Mouse (Mus musculus) midbrain, embryonic 11.5 days (tissue): Measurements from ENCODE around the gene Dennd1a. TPM values are rescaled to one million over a fixed set of nuclear protein-coding genes. Genes with fewer than 3 reads are reported as not detected.

Source experiments
- ATAC-seq: fragments of 200-750 bp; cut with Nextera tagmentation; 2 replicates; pipeline ENCODE4 v1.8.0; 2017; ENCODE audit warnings: moderate TSS enrichment, moderate library complexity; ENCODE audit not compliant: low FRiP score
- DNase-seq: peaks from one replicate; pipeline ENCODE4 v3.0.0; 2015; ENCODE audit warnings: low spot score; ENCODE audit errors: missing footprints
- H3K27ac ChIP-seq: fragments of 300-500 bp; sonication (generic); 2 replicates; pipeline ENCODE4 v1.5.1; 2014; ENCODE audit warnings: low read depth, low read length
- H3K27me3 ChIP-seq: fragments of 300-500 bp; sonication (generic); 2 replicates; pipeline ENCODE4 v1.6.1; 2014; ENCODE audit warnings: mild to moderate bottlenecking, low read length, moderate library complexity, mixed read lengths; ENCODE audit not compliant: control insufficient read depth, insufficient read depth
- H3K36me3 ChIP-seq: fragments of 300-500 bp; sonication (generic); 2 replicates; pipeline ENCODE4 v1.6.1; 2014; ENCODE audit warnings: mild to moderate bottlenecking, low read length, moderate library complexity, mixed read lengths; ENCODE audit not compliant: control insufficient read depth, insufficient read depth
- H3K4me1 ChIP-seq: fragments of 300-500 bp; sonication (generic); 2 replicates; pipeline ENCODE4 v1.6.1; 2014; ENCODE audit warnings: low read length; ENCODE audit not compliant: control insufficient read depth, insufficient read depth
- H3K4me2 ChIP-seq: fragments of 300-500 bp; sonication (generic); 2 replicates; pipeline ENCODE4 v1.6.1; 2014; ENCODE audit warnings: mild to moderate bottlenecking, moderate library complexity
- H3K4me3 ChIP-seq: fragments of 300-500 bp; sonication (generic); 2 replicates; pipeline ENCODE4 v1.5.1; 2014; ENCODE audit warnings: low read depth, low read length
- H3K9ac ChIP-seq: fragments of 300-500 bp; sonication (generic); 2 replicates; pipeline ENCODE4 v1.6.1; 2014; ENCODE audit warnings: low read length
- H3K9me3 ChIP-seq: fragments of 300-500 bp; sonication (generic); 2 replicates; pipeline ENCODE4 v1.6.1; 2016; ENCODE audit warnings: low read length; ENCODE audit not compliant: control insufficient read depth
- WGBS: fragments of 180-500 bp; shearing (Covaris S2); extraction: QIAGEN DNeasy Blood & Tissue Kit; methylation state at CpG from one replicate; pipeline ENCODE4 v1.1.7; 2014; 5-methylcytosine and 5-hydroxymethylcytosine counted together
- polyA plus RNA-seq: library from polyadenylated mRNA; unstranded; fragments of >200 nt; fragmentation: Nextera tagmentation; extraction: Ambion mirVana; gene quantifications from 2 replicates; pipeline ENCODE4 v1.2.1, GENCODE M21; 2014

Gene Dennd1a
- polyA plus RNA-seq, 1 experiment from 2014 or later: 8.8 TPM

DNA sequence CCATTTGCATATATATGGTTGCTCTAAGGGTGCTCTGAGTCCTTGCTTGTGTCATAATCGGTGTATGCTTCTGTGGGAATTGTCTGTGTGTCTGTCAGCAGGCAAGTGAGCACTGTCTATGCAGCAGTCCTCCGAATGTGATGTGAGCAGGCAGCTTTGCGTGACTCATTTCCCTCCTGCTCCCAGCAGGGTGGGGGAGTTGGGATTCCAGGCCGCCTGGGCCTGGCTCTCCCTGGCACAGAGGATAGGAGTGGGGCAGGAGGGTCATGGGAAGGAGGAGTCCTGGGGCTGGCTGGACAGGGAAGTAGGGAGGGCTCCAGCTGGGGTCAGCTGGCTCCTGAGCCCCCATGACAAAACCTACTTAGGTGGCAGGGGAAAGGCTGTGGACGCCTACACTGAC, 502.7 kb downstream of the Dennd1a start:
- Histone ChIP-seq H3K27ac (no peak overlapping the region), H3K27me3 (no peaks in the 10 kb centered on the region; the same call in 1 of the 2 replicates), H3K9ac (no peak overlapping the region), H3K9me3 (no peaks in the 10 kb centered on the region), H3K4me1 (peaks cover 30% of the 10 kb centered on the region), H3K36me3 (peaks cover 7% of the 10 kb centered on the region), H3K4me2 (no peak overlapping the region), H3K4me3 (no peak overlapping the region)
- DNase-seq: no peak
- 75% methylated on average over 5 of the region's 5 CpGs for WGBS
- ATAC-seq: no peak

DNA sequence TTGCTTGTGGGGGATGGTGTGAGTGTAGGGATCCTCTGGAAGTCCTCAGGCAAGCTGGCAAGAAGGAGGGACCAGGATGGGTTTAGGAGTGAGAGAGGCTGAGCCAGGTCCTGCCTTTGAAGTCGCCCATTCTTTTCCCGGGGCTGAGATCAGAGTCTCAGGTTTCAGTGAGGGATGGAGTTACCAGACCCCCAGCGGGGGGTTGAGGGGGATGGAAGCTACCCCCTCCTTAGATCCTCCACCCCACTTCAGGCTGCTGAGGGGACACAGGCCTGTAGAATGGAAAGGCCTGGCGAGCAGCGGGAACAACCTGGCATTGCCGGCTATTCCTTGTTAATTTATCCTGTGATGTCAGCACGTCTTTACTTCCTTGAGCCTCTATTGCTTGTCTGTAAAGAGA, 505.2 kb downstream of the Dennd1a start:
- Histone ChIP-seq H3K27me3 (no peaks in the 10 kb centered on the region; the same call in 1 of the 2 replicates), H3K4me2 (no peak overlapping the region), H3K36me3 (peaks cover 7% of the 10 kb centered on the region), H3K9ac (no peak overlapping the region), H3K4me3 (no peak overlapping the region), H3K27ac (no peak overlapping the region), H3K4me1 (peaks cover 53% of the 10 kb centered on the region), H3K9me3 (no peaks in the 10 kb centered on the region)
- WGBS: 7% methylated on average over 7 of the region's 7 CpGs
- DNase-seq: no peak
- no peak for ATAC-seq

DNA sequence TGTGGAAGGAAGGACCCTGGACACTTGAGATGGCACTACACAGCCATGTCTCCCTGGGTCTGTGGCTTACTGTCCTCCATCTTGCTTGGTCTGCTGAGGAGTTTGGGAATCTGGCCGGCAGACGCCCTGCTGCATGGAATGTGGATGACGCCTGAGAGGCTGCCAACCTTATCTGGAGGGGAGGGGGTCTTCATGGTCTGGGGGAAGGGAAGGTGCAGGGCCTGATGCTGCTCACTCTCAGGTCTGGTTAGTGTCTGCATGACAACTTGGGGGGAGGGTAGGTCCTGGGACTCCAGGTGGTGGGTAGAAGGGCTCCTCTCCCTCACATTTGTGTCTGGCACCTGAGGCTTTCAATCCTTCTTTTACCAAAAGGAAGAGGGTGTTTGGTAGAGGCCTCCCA, 505.8 kb downstream of the Dennd1a start:
- DNase-seq: no peak
- no peak overlapping the region for H3K9ac ChIP-seq
- H3K36me3 ChIP-seq: peaks cover 7% of the 10 kb centered on the region
- no peak overlapping the region for H3K27ac ChIP-seq
- WGBS: 5% methylated on average over 3 of the region's 3 CpGs
- no peak for ATAC-seq
- no peaks in the 10 kb centered on the region for H3K9me3 ChIP-seq
- peaks cover 58% of the 10 kb centered on the region for H3K4me1 ChIP-seq
- no peak overlapping the region for H3K4me3 ChIP-seq
- H3K4me2 ChIP-seq: peak overlapping the region; percentile 43; the same call in 1 of the 2 replicates
- H3K27me3 ChIP-seq: no peaks in the 10 kb centered on the region; the same call in 1 of the 2 replicates

DNA sequence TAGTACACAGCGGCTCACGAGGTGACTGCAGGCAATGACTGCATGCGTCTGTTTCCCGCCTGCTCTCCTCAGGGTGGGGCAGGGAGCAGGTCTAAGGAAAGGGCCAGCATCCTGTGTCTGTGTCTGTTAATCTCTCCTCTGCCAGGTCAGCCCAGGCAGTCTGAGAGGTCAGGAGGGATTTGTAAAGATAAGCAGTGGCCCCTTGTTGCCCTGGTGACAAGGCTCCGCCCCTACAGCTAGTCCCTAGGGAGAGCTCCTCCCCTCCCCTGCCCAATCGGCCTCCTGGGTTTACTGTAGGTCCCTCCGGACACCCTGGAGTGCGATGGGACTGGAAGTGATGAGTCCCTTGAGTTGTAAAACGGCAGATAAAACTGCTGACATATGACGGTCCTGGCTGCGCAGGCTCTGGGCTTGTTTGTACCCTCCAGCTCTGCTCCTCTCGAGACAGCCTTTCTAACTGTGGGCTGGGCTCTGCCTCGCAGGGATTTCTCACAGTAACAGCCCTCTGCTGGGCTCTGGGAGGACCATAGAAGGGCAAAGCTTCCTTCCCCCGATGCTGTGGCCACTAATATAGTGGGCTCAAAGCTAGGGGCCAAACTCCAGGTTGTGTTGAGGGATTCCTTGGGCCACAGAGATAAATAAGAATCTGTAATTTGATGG, 506.8 kb downstream of the Dennd1a start:
- H3K9ac ChIP-seq: peak overlapping the region; percentile 43
- H3K9me3 ChIP-seq: no peaks in the 10 kb centered on the region
- DNase-seq (peak; percentile 99), ATAC-seq (peak; percentile 43)
- peak overlapping the region; percentile 61 for H3K27ac ChIP-seq
- under 1% methylated on average over 14 of the region's 14 CpGs for WGBS
- no peaks in the 10 kb centered on the region for H3K27me3 ChIP-seq
- H3K4me3 ChIP-seq: peak overlapping the region; percentile 10; the same call in 1 of the 2 replicates
- H3K36me3 ChIP-seq: peaks cover 7% of the 10 kb centered on the region
- H3K4me2 ChIP-seq: peak overlapping the region; percentile 43
- H3K4me1 ChIP-seq: peaks cover 66% of the 10 kb centered on the region

DNA sequence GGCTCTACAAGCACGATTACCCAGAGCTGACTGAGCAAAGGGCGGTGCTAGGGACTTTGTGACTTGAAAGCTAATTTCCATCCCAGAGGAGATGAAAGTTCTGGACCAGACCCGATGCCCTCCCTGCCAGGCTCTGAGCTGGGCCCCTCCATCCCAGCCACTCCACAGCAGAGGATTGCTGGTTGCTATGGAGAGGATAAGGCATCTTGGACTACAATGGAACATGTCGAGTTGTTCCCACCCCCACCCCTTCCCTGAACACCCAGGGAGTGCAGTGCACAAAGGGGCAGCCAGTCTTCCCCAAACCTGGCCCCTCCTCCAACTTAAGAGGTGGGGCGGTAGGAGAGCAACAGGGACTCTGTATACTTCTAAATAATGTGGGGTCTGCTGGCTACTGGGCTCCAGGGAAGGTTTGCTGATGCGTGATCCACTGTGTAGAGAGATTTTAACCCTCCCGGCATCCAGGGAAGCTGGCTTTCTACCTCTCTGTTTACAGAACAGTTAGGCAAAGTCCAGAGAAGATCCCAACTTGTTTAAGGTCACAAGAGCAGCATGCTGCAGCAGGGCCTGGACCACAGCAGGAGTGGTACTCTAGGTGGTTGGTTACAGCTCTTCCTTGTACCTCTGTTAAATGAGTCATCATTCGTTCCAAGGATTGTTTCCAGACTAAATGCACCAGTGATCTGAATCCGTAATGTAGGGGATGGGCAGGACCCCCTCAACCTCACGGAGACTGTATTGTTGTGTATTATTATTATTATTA, 509.1 kb downstream of the Dennd1a start:
- Histone ChIP-seq H3K27me3 (no peaks in the 10 kb centered on the region; the same call in 1 of the 2 replicates), H3K4me3 (peak overlapping the region; percentile 63), H3K36me3 (peaks cover 1% of the 10 kb centered on the region), H3K9me3 (no peaks in the 10 kb centered on the region), H3K4me1 (peaks cover 73% of the 10 kb centered on the region), H3K4me2 (peak overlapping the region; percentile 79), H3K9ac (peak overlapping the region; percentile 89), H3K27ac (peak overlapping the region; percentile 86)
- DNase-seq (peak; percentile 95), ATAC-seq (peak; percentile 89)
- WGBS: 8% methylated on average over 10 of the region's 10 CpGs

DNA sequence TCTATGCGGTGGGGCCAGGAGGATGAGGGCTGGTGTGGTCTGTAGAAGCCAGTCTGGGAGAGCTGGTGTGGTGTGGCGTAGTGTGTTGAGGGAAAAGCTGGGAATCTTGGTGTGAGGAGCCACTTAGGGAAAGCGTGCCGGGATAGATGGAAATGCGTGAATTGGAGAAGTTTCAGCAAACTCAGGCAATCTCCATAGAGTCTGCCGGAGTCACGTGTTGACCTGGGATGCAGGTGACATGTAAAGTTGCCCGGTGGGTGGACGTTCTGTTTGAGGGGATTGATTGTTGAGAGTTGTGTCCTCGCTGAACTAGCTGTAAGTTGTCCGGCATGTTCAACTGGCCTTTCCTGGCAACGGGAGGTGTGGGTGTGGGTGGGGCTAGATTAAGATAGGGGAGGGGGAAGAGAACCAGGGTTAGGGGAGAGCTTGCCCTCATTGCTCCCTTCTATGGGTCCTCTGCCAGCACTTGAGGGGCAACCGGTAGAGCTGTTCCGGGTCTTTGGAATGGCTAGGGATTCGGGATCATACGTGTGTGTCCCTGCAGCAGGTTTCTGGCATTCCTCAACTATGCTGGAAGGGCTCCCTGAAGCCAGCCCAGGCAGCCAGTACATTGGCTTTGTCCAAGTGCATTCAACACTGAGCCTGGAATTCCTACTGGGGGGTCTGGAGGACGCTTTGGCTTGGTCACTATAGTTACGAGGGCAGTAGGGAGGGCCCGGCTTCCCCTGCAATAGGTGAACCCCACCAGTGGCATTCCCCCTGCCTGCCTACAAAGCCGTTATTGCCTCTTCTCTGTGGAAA, 510.4 kb downstream of the Dennd1a start:
- Histone ChIP-seq H3K36me3 (no peaks in the 10 kb centered on the region), H3K9ac (peak overlapping the region; percentile 89), H3K27ac (peak overlapping the region; percentile 86), H3K9me3 (no peaks in the 10 kb centered on the region), H3K4me3 (peak overlapping the region; percentile 63), H3K27me3 (no peaks in the 10 kb centered on the region; the same call in 1 of the 2 replicates), H3K4me2 (peak overlapping the region; percentile 79), H3K4me1 (peaks cover 67% of the 10 kb centered on the region)
- peak; percentile 95 for DNase-seq
- ATAC-seq: no peak
- 4% methylated on average over 20 of the region's 20 CpGs for WGBS

DNA sequence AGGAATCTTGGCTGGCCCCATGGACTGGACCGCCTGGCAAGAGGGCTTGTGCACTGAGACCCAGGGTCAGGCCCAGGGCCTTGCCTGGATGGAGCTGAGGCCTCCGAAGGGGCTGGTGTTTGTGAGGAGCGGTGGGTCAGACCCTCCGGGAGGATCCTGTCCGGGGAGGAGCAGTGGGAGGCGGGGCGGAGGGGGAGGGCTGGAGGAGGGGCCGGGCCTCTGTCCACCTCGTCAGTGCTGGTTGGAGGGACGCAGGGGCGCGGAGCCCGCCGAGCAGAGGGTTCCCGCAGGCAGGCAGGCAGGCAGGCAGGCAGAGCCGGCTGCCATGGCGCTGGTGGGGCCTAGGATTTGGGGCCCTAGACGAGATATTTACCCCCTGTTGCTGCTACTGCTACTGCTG, 511.2 kb downstream of the Dennd1a start, which contains the start of gene Crb2:
TSS of gene Crb2 (plus strand) at position 234 of the 400 bp plus-strand sequence.
- Histone ChIP-seq H3K4me1 (peaks cover 61% of the 10 kb centered on the region), H3K4me3 (peak within 1 kb of the TSS; percentile 63), H3K27me3 (no peaks in the 10 kb centered on the region; the same call in 1 of the 2 replicates), H3K36me3 (no peaks in the 10 kb centered on the region), H3K27ac (peak within 1 kb of the TSS; percentile 86), H3K4me2 (peak within 1 kb of the TSS; percentile 79), H3K9me3 (no peaks in the 10 kb centered on the region), H3K9ac (peak within 1 kb of the TSS; percentile 89)
- DNase-seq: peak; percentile 97
- under 1% methylated on average over 18 of the region's 18 CpGs for WGBS
- ATAC-seq: peak; percentile 62

DNA sequence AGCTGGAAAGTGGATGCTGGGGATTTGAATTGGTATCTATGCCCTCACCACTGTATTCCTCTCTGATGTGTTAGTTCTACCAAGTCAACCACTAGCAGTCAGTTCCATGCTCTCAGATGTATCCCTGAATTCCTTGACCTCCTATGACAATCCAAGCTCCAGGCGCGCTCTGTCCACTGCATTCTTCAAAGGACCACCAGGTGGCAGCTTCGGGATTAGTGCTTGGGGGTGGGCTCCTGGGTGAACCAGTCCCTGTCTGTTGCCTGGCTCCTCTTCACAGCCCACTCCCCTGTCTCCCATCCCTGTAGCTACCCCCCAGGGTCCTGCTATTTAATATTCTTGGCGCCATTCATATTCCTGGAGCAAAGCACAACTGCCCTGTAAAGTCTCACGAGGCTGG, 512.6 kb downstream of the Dennd1a start:
- no peak overlapping the region for H3K27ac ChIP-seq
- DNase-seq (peak; percentile 97), ATAC-seq (no peak)
- WGBS: 5% methylated on average over 5 of the region's 5 CpGs
- H3K9ac ChIP-seq: no peak overlapping the region
- no peak overlapping the region for H3K4me2 ChIP-seq
- H3K4me3 ChIP-seq: no peak overlapping the region
- no peaks in the 10 kb centered on the region; the same call in 1 of the 2 replicates for H3K27me3 ChIP-seq
- H3K36me3 ChIP-seq: no peaks in the 10 kb centered on the region
- H3K4me1 ChIP-seq: peaks cover 46% of the 10 kb centered on the region
- no peaks in the 10 kb centered on the region for H3K9me3 ChIP-seq
